Mouse (Mus musculus) granulocyte monocyte progenitor cell, adult 5-6 weeks (primary cell): ENCODE results near the gene Spock1. TPM values are rescaled to one million over a fixed set of nuclear protein-coding genes. Genes with fewer than 3 reads are reported as not detected.
"Not testable (repeated sequence)": the region's sequence is repeated elsewhere in the genome, so short reads cannot be mapped to it uniquely, and the experiment has no call there.

ENCODE experiments used
- ATAC-seq: replicated peaks from 2 replicates; pipeline ENCODE4 v1.8.0; 2016; ENCODE audit warnings: mild to moderate bottlenecking, moderate TSS enrichment, inconsistent platforms; ENCODE audit not compliant: poor library complexity, severe bottlenecking
- total RNA-seq, 2 experiments: library from RNA; stranded (forward) in 1 of 2; stranded (reverse) in 1 of 2; fragments of 200-712, 200-1000 nt in 1 of 2; fragments of >200 nt in 1 of 2; fragmentation: Nextera tagmentation in 1 of 2; gene quantifications; 2 replicates each; pipeline ENCODE4 v1.2.3; 2014 to 2017

Spock1 gene
- total RNA-seq, 2 experiments from 2014 or later: not detected

GRCm38 (mm10) chr13:57623909-57624481, 284.1 kb downstream of the Spock1 start:
- ATAC-seq: no peak

GRCm38 (mm10) chr13:57619079-57619768, 288.9 kb downstream of the Spock1 start:
- ATAC-seq: no peak

- no peak for ATAC-seq
These were observed 296.6 kb downstream of the Spock1 start for GRCm38 (mm10) chr13:57611326-57612171.

GRCm38 (mm10) chr13:57609946-57610345, 298.2 kb downstream of the Spock1 start:
- ATAC-seq: no peak

GRCm38 (mm10) chr13:57604437-57604836, 303.7 kb downstream of the Spock1 start:
- ATAC-seq: no peak

- ATAC-seq: no peak
These were observed 304.9 kb downstream of the Spock1 start for GRCm38 (mm10) chr13:57603226-57603625.

GRCm38 (mm10) chr13:57595761-57596051, 312.4 kb downstream of the Spock1 start:
- no peak for ATAC-seq

GRCm38 (mm10) chr13:57595032-57595760, 312.9 kb downstream of the Spock1 start:
- ATAC-seq: no peak

- ATAC-seq: not testable (repeated sequence)
These were observed 318.7 kb downstream of the Spock1 start for GRCm38 (mm10) chr13:57589338-57589914.

- no peak for ATAC-seq
These were observed 319.4 kb downstream of the Spock1 start for GRCm38 (mm10) chr13:57588558-57589273.

- ATAC-seq: no peak
These were observed 323.0 kb downstream of the Spock1 start for GRCm38 (mm10) chr13:57585131-57585530.

GRCm38 (mm10) chr13:57582314-57582976, 325.7 kb downstream of the Spock1 start:
- no peak for ATAC-seq

GRCm38 (mm10) chr13:57577541-57578244, 330.4 kb downstream of the Spock1 start:
- no peak for ATAC-seq

GRCm38 (mm10) chr13:57573501-57573900, 334.6 kb downstream of the Spock1 start:
- no peak for ATAC-seq

- no peak for ATAC-seq
These were observed 339.7 kb downstream of the Spock1 start for GRCm38 (mm10) chr13:57568404-57568803.

- ATAC-seq: no peak
These were observed 352.9 kb downstream of the Spock1 start for GRCm38 (mm10) chr13:57555186-57555585.

- ATAC-seq: no peak
These were observed 358.4 kb downstream of the Spock1 start for GRCm38 (mm10) chr13:57549743-57550142.

- ATAC-seq: no peak
These were observed 371.1 kb downstream of the Spock1 start for GRCm38 (mm10) chr13:57536988-57537547.
